Mouse (Mus musculus): ENCODE measurements at regions not wholly inside any gene's neighbourhood (a gene's known extent, or its start where the extent isn't known, plus 50 kb on each side); places are given as distances from the start of the nearest gene placed in this dataset.

- peak; percentile 47 for ATAC-seq (ENCODE audit: low read depth)
- H3K9ac ChIP-seq (ENCODE audit: low read depth, low read length): peak overlapping the region; percentile 31; the same call in 1 of the 2 replicates
- H3K4me1 ChIP-seq (ENCODE audit: control insufficient read depth, low read depth, low read length): peaks cover 17% of the 10 kb centered on the region
- WGBS (ENCODE audit: insufficient replicate concordance): 23% methylated on average over 6 of the region's 6 CpGs
- peak overlapping the region; percentile 52 for H3K27ac ChIP-seq (ENCODE audit: low read length)
- H3K36me3 ChIP-seq (ENCODE audit: control insufficient read depth, insufficient read depth): no peaks in the 10 kb centered on the region
- no peaks in the 10 kb centered on the region for H3K27me3 ChIP-seq (ENCODE audit: control insufficient read depth, insufficient read depth, low read depth, low read length)
- H3K4me2 ChIP-seq (ENCODE audit: low read depth, low read length): peak overlapping the region; percentile 59
- H3K4me3 ChIP-seq (ENCODE audit: low read depth, low read length): peak overlapping the region; percentile 24
- H3K9me3 ChIP-seq (replicated peaks; ENCODE audit: control insufficient read depth, low read length): no peaks in the 10 kb centered on the region
Measured at GRCm38 (mm10) chr5:75762374-75762773, 187.7 kb downstream of the Kit start.

- Histone ChIP-seq H3K4me1 (ENCODE audit: control insufficient read depth, low read depth, low read length) (peaks cover 17% of the 10 kb centered on the region), H3K4me3 (ENCODE audit: low read depth, low read length) (peak overlapping the region; percentile 24), H3K27ac (ENCODE audit: low read length) (peak overlapping the region; percentile 71), H3K9ac (ENCODE audit: low read depth, low read length) (no peak overlapping the region; the same call in 1 of the 2 replicates), H3K27me3 (ENCODE audit: control insufficient read depth, insufficient read depth, low read depth, low read length) (no peaks in the 10 kb centered on the region), H3K9me3 (replicated peaks; ENCODE audit: control insufficient read depth, low read length) (no peaks in the 10 kb centered on the region), H3K36me3 (ENCODE audit: control insufficient read depth, insufficient read depth) (no peaks in the 10 kb centered on the region), H3K4me2 (ENCODE audit: low read depth, low read length) (peak overlapping the region; percentile 59)
- 15% methylated on average over 11 of the region's 11 CpGs for WGBS (ENCODE audit: insufficient replicate concordance)
- peak; percentile 94 for ATAC-seq (ENCODE audit: low read depth)
Measured at GRCm38 (mm10) chr5:75761459-75762310, 187.0 kb downstream of the Kit start.

DNA sequence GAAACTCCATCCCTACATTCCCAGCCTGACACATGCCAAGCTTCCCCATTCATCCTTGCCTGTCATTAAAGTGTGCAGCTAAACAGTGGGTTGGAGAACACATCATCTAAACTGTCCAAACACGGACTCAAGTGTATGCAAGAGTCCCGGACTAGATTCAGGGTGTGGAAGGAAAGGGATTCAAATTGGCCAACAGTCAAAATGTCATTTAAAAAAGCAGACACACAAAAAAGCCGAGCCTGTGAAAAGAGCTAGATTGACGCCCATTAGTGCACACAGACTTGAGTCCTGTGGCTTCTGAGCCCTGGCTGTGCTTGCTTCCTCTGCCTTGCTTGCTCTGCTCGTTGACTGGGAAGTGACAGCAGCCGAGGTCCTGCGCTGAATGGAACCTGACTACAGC is 181.5 kb downstream of the Kit start:
- H3K4me2 ChIP-seq (ENCODE audit: low read depth, low read length): no peak overlapping the region
- H3K4me3 ChIP-seq (ENCODE audit: low read depth, low read length): no peak overlapping the region
- no peaks in the 10 kb centered on the region for H3K27me3 ChIP-seq (ENCODE audit: control insufficient read depth, insufficient read depth, low read depth, low read length)
- peaks cover 2% of the 10 kb centered on the region; the same call in 1 of the 2 replicates for H3K4me1 ChIP-seq (ENCODE audit: control insufficient read depth, low read depth, low read length)
- 36% methylated on average over 7 of the region's 7 CpGs for WGBS (ENCODE audit: insufficient replicate concordance)
- H3K9ac ChIP-seq (ENCODE audit: low read depth, low read length): no peak overlapping the region
- H3K9me3 ChIP-seq (replicated peaks; ENCODE audit: control insufficient read depth, low read length): no peaks in the 10 kb centered on the region
- ATAC-seq (ENCODE audit: low read depth): no peak
- no peaks in the 10 kb centered on the region for H3K36me3 ChIP-seq (ENCODE audit: control insufficient read depth, insufficient read depth)
- no peak overlapping the region for H3K27ac ChIP-seq (ENCODE audit: low read length)

DNA sequence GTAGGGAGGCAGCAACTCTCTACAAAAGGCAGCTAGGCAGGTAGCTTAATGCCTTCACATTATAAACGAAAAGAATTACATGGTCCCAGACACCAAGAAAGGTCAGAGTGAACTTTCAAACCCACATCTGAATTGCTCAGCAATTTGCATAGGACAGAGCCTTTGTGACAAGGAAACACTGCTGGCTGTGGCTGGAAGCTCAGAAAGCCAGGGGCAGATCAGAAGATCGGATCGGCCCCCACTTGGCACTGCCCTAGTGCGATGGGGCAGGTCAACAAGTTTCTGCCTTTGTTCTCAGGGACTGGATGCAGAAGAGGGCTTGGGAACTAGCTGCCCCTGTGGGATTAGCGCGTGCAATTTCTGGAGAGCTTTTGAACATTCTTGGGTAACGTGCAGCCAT is 179.6 kb downstream of the Kit start:
- H3K27me3 ChIP-seq (ENCODE audit: control insufficient read depth, insufficient read depth, low read depth, low read length): no peaks in the 10 kb centered on the region
- no peak overlapping the region for H3K4me2 ChIP-seq (ENCODE audit: low read depth, low read length)
- no peak for ATAC-seq (ENCODE audit: low read depth)
- 64% methylated on average over 7 of the region's 7 CpGs for WGBS (ENCODE audit: insufficient replicate concordance)
- no peak overlapping the region for H3K27ac ChIP-seq (ENCODE audit: low read length)
- no peak overlapping the region for H3K4me3 ChIP-seq (ENCODE audit: low read depth, low read length)
- H3K4me1 ChIP-seq (ENCODE audit: control insufficient read depth, low read depth, low read length): no peaks in the 10 kb centered on the region; the same call in 1 of the 2 replicates
- no peaks in the 10 kb centered on the region for H3K9me3 ChIP-seq (replicated peaks; ENCODE audit: control insufficient read depth, low read length)
- no peaks in the 10 kb centered on the region for H3K36me3 ChIP-seq (ENCODE audit: control insufficient read depth, insufficient read depth)
- H3K9ac ChIP-seq (ENCODE audit: low read depth, low read length): no peak overlapping the region

DNA sequence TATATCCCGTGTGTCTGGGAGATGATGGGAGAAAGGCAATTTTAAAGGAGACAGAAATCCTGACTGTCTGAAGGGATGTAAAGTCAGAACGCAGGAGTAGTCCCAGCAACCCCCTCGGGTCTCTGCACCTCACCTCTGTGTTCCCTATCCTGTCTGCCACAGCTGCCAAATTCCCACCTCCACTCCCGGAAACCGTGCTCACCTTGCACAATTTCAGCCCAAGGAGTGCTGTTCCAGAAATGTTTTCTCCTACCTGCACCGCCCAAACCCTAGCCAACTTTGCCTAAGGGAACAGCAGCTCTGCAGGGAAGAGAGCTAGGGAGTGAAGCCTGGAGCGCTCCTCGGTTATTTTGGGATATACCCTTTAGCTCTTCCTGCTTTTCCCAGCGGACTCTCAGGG is 170.6 kb downstream of the Kit start:
- H3K4me3 ChIP-seq (ENCODE audit: low read depth, low read length): no peak overlapping the region
- no peak overlapping the region for H3K4me2 ChIP-seq (ENCODE audit: low read depth, low read length)
- WGBS (ENCODE audit: insufficient replicate concordance): 71% methylated on average over 9 of the region's 9 CpGs

GRCm38 (mm10) chr5:75744475-75745045 is 169.8 kb downstream of the Kit start:
- WGBS (ENCODE audit: insufficient replicate concordance): 10% methylated on average over 5 of the region's 6 CpGs
- Histone ChIP-seq H3K9ac (ENCODE audit: low read depth, low read length) (no peak overlapping the region), H3K4me1 (ENCODE audit: control insufficient read depth, low read depth, low read length) (peaks cover 6% of the 10 kb centered on the region), H3K27me3 (ENCODE audit: control insufficient read depth, insufficient read depth, low read depth, low read length) (no peaks in the 10 kb centered on the region), H3K36me3 (ENCODE audit: control insufficient read depth, insufficient read depth) (no peaks in the 10 kb centered on the region), H3K27ac (ENCODE audit: low read length) (no peak overlapping the region), H3K4me2 (ENCODE audit: low read depth, low read length) (no peak overlapping the region), H3K4me3 (ENCODE audit: low read depth, low read length) (no peak overlapping the region), H3K9me3 (replicated peaks; ENCODE audit: control insufficient read depth, low read length) (no peaks in the 10 kb centered on the region)
- ATAC-seq (ENCODE audit: low read depth): no peak

More for the DNA sequence above, 170.6 kb downstream of the Kit start:
- Histone ChIP-seq H3K4me1 (ENCODE audit: control insufficient read depth, low read depth, low read length) (peaks cover 6% of the 10 kb centered on the region), H3K27me3 (ENCODE audit: control insufficient read depth, insufficient read depth, low read depth, low read length) (no peaks in the 10 kb centered on the region), H3K9ac (ENCODE audit: low read depth, low read length) (no peak overlapping the region), H3K27ac (ENCODE audit: low read length) (no peak overlapping the region), H3K36me3 (ENCODE audit: control insufficient read depth, insufficient read depth) (no peaks in the 10 kb centered on the region), H3K9me3 (replicated peaks; ENCODE audit: control insufficient read depth, low read length) (no peaks in the 10 kb centered on the region)
- no peak for ATAC-seq (ENCODE audit: low read depth)

- ATAC-seq (ENCODE audit: low read depth): no peak
- H3K4me3 ChIP-seq (ENCODE audit: low read depth, low read length): no peak overlapping the region
- no peak overlapping the region for H3K27ac ChIP-seq (ENCODE audit: low read length)
- H3K36me3 ChIP-seq (ENCODE audit: control insufficient read depth, insufficient read depth): no peaks in the 10 kb centered on the region
- no peaks in the 10 kb centered on the region for H3K9me3 ChIP-seq (replicated peaks; ENCODE audit: control insufficient read depth, low read length)
- H3K9ac ChIP-seq (ENCODE audit: low read depth, low read length): no peak overlapping the region
- 75% methylated on average over 8 of the region's 8 CpGs for WGBS (ENCODE audit: insufficient replicate concordance)
- H3K4me2 ChIP-seq (ENCODE audit: low read depth, low read length): no peak overlapping the region
- H3K27me3 ChIP-seq (ENCODE audit: control insufficient read depth, insufficient read depth, low read depth, low read length): no peaks in the 10 kb centered on the region
- H3K4me1 ChIP-seq (ENCODE audit: control insufficient read depth, low read depth, low read length): peaks cover 2% of the 10 kb centered on the region
Measured at GRCm38 (mm10) chr5:75739336-75739735, 164.6 kb downstream of the Kit start.

- no peak overlapping the region for H3K4me2 ChIP-seq (ENCODE audit: low read depth, low read length)
- ATAC-seq (ENCODE audit: low read depth): no peak
- no peaks in the 10 kb centered on the region for H3K4me1 ChIP-seq (ENCODE audit: control insufficient read depth, low read depth, low read length)
- H3K36me3 ChIP-seq (ENCODE audit: control insufficient read depth, insufficient read depth): no peaks in the 10 kb centered on the region
- H3K9me3 ChIP-seq (replicated peaks; ENCODE audit: control insufficient read depth, low read length): no peaks in the 10 kb centered on the region
- H3K27me3 ChIP-seq (ENCODE audit: control insufficient read depth, insufficient read depth, low read depth, low read length): no peaks in the 10 kb centered on the region
- no peak overlapping the region for H3K9ac ChIP-seq (ENCODE audit: low read depth, low read length)
- WGBS (ENCODE audit: insufficient replicate concordance): 59% methylated on average over 2 of the region's 2 CpGs
- no peak overlapping the region for H3K4me3 ChIP-seq (ENCODE audit: low read depth, low read length)
- no peak overlapping the region for H3K27ac ChIP-seq (ENCODE audit: low read length)
Measured at GRCm38 (mm10) chr5:75738445-75738844, 163.7 kb downstream of the Kit start.

GRCm38 (mm10) chr5:75737752-75738151 is 163.0 kb downstream of the Kit start:
- Histone ChIP-seq H3K9ac (ENCODE audit: low read depth, low read length) (no peak overlapping the region), H3K27ac (ENCODE audit: low read length) (no peak overlapping the region), H3K4me1 (ENCODE audit: control insufficient read depth, low read depth, low read length) (no peaks in the 10 kb centered on the region), H3K9me3 (replicated peaks; ENCODE audit: control insufficient read depth, low read length) (no peaks in the 10 kb centered on the region), H3K4me2 (ENCODE audit: low read depth, low read length) (no peak overlapping the region), H3K36me3 (ENCODE audit: control insufficient read depth, insufficient read depth) (no peaks in the 10 kb centered on the region), H3K4me3 (ENCODE audit: low read depth, low read length) (no peak overlapping the region), H3K27me3 (ENCODE audit: control insufficient read depth, insufficient read depth, low read depth, low read length) (no peaks in the 10 kb centered on the region)
- WGBS (ENCODE audit: insufficient replicate concordance): 75% methylated on average over 7 of the region's 7 CpGs
- ATAC-seq (ENCODE audit: low read depth): no peak

All from liver, embryonic 16.5 days (tissue).